Mouse (Mus musculus) left cerebral cortex, postnatal 36 days (tissue): ENCODE data around the gene Dop1a. TPM values are rescaled to one million over a fixed set of nuclear protein-coding genes. Genes with fewer than 3 reads are reported as not detected.
A peak's percentile ranks its signal among the peaks of the same experiment; 100 is the strongest.

Source experiments
- DNase-seq, 2 experiments: peaks; one replicate each; pipeline ENCODE4 v3.0.0; 2021 to 2022; ENCODE audit warnings: low spot score in 2 of 2, mixed read lengths in 1 of 2
- intact Hi-C: fragments of 180-260 bp; cut with DNase I; formaldehyde crosslinking; loops from one replicate; pipeline ENCODE4 v1.15.1; 2025
- total RNA-seq, 2 experiments: library from RNA; stranded (reverse); gene quantifications; 2 replicates each; pipeline ENCODE4 v1.2.3; 2021

Gene Dop1a
- 10 to 100 TPM; 52.6 to 60.9 TPM for total RNA-seq

DNA sequence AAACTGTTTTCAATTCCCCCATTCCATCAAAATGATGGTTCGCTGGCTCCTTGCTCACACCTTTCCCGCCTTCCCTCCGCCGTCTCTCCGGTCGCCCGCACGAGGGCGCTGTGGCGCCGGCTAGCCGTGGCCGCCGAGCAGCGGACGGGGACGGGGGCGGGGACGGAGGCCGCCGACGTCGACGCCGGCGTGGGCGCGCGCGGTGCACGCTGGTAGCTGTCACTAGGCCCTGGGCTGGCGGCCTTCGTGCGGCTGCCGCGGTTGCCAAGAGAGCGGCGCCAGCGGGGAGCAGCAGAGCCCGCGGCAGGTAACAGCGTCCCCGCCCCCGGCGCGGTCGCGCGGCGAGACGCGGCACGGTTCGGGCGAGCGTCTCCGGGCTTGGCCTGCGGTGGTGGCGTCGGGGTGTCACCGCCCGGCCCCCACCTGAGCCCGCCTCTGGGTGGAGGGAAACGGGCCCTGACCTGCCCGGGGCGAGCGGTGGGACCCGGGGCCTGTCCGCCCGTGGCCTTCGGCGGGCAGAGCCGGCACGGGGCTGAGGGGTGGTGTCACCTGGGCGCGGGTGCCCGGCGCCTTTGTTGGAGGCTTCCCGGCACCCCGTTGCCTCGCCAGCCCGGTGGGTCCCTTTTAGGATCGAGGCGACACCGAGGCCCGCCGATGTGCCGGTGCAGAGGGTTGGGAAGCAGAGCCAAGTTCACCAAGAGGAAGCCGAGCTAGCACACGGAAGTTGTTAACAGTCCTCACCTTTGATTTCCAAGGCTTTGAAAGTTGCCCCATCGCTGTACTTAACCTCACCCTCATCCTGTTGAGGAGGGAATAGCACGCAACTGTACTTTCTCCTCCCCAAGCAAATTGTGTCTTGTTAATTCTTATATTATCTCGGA lies at the start of gene Dop1a:
Dop1a (plus strand) TSS at position 165 of the 881 bp plus-strand sequence.
- DNase-seq: peak; percentile 90 to 92
- intact Hi-C loops: loop anchor here (10.0 kb wide), 1 partner anchor 278 kb away; the partner anchor contains the start of gene Prss35

DNA sequence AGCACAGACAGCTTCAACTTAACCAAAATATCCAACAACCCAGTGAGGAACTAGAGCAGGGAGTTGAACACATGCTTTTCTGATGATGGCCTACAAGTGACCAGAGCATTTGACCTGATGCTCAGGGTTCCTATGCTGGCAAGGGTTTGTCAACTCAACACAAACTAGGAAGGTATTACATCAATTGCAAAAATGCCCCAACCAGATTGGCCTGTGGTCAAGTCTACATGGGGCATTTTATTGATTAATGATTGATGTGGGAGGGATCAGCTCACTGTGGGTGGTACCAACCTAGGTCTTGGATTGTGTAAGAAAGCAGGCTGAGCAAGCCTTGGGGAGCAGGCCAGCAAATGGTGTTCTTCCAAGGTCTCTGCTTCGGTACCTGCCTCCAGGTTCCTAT lies 49.0 kb upstream of the Dop1a start:
- intact Hi-C loops: no loop called here
- no peak for DNase-seq

- intact Hi-C loops: no loop called here
- no peak for DNase-seq
Measured at GRCm38 (mm10) chr9:86419366-86419765, 47.6 kb upstream of the Dop1a start.

DNA sequence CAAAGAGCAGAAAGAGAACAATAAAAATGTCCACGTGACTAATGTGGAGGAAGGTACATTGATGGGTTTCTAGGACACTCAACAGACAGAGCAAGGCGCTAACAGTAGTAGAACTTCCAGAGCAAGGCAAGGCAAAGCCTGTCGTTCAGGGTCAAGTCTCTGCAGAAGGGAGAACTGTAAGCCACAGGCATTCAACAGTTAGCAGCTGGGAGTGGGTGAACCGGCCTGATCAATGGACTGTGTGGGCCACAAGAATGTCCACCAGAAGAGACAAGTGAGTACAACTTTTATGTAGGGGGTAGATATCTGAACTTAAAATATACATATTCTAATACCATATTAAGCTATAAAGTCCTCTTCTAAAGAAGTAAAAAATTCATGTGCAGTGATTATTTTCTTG lies 43.6 kb upstream of the Dop1a start:
- intact Hi-C loops: no loop called here
- no peak for DNase-seq

DNA sequence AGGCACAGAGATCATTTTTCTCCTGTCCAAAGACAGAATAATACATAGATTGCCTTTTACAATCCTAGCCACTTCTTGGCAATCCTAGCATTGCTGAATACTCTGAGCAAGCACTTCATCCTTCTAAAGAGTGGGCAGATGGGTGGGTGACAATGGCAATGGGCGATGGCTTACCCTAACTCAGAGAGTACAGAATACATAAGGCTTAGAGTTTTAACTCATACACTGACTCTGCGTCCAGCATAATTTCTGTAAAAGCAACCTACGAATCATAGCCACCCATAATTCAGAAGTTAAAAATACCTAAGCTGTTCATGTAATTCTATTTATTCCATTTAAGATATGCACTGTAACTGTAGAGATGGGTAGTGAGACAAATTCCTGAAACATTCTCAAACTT lies 31.4 kb upstream of the Dop1a start:
- intact Hi-C loops: loop anchor here (10.0 kb wide), 1 partner anchor 331 kb away; no protein-coding TSS in a partner anchor

GRCm38 (mm10) chr9:86436608-86437007 lies 30.3 kb upstream of the Dop1a start:
- intact Hi-C loops: loop anchor here (10.0 kb wide), 1 partner anchor 332 kb away; no protein-coding TSS in a partner anchor
- DNase-seq: no peak

More for the DNA sequence above, 31.4 kb upstream of the Dop1a start:
- DNase-seq: no peak

GRCm38 (mm10) chr9:86438337-86439009 lies 28.5 kb upstream of the Dop1a start:
- no peak for DNase-seq
- intact Hi-C loops: loop anchor here (10.0 kb wide), 1 partner anchor 334 kb away; no protein-coding TSS in a partner anchor

- intact Hi-C loops: loop anchor here (10.0 kb wide), 1 partner anchor 237 kb away; no protein-coding TSS in a partner anchor
- DNase-seq: no peak
Measured at GRCm38 (mm10) chr9:86442248-86442647, 24.7 kb upstream of the Dop1a start.

- DNase-seq: no peak
- intact Hi-C loops: loop anchor here (10.0 kb wide), 1 partner anchor 242 kb away; no protein-coding TSS in a partner anchor
Measured at GRCm38 (mm10) chr9:86446847-86447246, 20.1 kb upstream of the Dop1a start.

DNA sequence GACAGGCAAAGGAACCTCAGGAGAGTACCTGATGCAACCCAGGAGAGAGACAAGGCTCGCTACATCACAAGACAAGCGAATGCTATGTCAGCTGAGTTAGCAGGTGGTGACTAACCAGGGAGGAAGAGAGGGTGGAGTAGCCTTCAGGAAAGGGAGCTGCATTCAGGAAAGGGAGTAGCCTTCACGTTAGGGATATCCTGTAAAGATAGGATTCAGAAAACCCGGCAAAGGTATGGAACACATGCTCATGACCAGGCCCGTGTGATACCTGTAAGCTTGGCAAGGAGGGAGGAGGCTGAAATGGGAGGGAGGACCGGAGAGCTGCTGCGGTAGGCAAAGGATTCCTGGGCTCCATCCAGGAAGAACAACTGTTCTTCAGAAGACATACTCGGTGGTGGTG lies 19.5 kb upstream of the Dop1a start:
- intact Hi-C loops: loop anchor here (10.0 kb wide), 1 partner anchor 243 kb away; no protein-coding TSS in a partner anchor
- no peak for DNase-seq

- intact Hi-C loops: loop anchor here (10.0 kb wide), 1 partner anchor 245 kb away; no protein-coding TSS in a partner anchor
Measured at GRCm38 (mm10) chr9:86449581-86449980, 17.4 kb upstream of the Dop1a start.

DNA sequence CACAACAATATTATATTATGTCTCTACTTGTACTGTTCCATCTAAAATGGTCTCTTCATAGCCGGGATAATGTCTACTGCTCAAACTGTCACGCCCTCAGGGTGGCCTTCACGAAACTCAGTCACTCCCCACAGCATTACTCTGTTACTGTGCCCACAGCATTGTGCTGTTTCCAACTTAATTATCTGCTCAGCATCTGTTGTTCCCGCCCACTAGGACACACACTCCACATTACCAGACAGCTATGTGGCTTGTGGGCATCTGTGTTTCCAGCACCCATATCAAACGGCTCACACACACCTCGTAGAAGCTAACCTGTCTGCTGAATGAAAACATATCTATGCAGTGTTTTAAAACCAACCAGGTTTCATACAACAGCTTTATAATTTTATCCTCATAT lies 15.9 kb upstream of the Dop1a start:
- intact Hi-C loops: loop anchor here (1.0 to 5.0 kb wide), 2 partner anchors 609 to 672 kb away; partner anchors contain the start of gene Tpbg
- peak in 1 of 2 experiments; percentile 32 for DNase-seq

More at GRCm38 (mm10) chr9:86449581-86449980, 17.4 kb upstream of the Dop1a start:
- DNase-seq: peak; percentile 68 to 74

GRCm38 (mm10) chr9:86451617-86452016 lies 15.3 kb upstream of the Dop1a start:
- intact Hi-C loops: loop anchor here (1.0 to 5.0 kb wide), 2 partner anchors 609 to 672 kb away; partner anchors contain the start of gene Tpbg
- peak; percentile 70 to 76 for DNase-seq

DNA sequence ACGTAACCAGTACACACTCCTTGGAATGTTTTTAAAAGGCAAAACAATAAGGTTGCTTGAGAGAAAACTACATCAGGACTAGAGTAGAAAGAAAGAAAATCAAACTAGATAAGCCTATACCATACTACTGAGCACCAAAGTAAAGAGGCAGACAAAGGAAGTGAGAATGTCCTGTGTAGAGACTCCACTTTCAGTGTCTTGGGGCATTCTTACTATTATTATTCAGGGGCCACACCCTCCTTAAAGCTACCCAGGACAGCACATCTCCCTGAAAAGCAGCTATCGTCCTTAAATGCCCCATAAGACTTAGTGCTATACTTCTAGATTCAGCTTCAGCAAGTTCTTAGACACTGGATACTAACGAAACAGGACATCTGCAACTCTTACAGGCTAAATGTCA lies 13.3 kb upstream of the Dop1a start:
- intact Hi-C loops: loop anchor here (5.0 kb wide), 1 partner anchor 611 kb away; the partner anchor contains the start of gene Tpbg
- no peak for DNase-seq

DNA sequence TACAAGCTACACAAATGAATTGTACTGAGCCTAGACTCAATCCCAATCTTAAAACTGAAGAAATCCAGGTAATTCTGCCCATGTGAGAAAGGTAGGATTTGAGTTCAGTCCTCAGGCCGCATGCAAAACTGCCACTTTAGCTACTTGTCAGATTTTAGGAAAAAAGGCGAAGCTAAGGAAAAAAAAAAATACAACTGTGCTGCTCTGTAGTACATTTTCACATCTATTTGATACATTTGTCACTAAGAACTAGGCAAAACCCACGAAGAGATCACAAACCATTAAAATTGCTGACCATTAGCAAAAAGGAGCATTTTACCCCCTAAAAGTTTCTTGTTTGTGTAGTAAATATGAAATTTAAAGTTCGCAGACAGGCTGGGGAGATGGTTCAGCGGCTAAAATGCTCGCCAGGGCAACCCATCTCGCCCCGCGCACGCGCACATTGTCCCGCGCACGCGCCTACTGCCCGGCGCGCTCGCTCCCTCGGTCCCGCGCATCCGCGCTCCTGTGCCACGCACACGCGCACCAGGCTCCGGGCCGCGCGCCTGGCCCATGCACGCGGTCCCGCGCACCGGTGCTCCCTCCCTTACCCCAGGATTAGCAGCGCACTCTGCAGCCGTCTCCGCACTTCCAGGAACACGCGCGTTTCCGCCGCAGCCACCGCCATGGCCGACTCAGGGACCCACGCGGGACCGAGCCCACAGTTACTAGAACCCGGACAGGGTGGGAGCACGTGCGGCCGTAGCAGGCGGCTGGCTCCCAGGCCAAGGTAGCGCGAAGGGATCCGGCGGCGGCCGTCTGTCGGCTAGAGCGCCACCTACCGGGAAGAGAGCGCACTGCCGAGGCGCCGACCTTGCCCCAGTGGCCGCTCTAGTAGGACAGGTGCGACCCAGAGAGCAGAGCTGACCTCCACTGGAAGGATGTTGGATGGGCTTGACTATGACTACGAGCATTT lies 2.5 kb upstream of the Dop1a start, which contains the start of gene Ube2cbp:
Ube2cbp (minus strand) TSS at position 800 of the 955 bp plus-strand sequence.
- peak; percentile 89 to 91 for DNase-seq
- intact Hi-C loops: loop anchor here (2.0 to 10.0 kb wide), 2 partner anchors 108 to 280 kb away; partner anchors contain the start of gene Prss35

- intact Hi-C loops: no loop called here
- DNase-seq: no peak
Measured at GRCm38 (mm10) chr9:86475956-86476355, 9.0 kb downstream of the Dop1a start.

DNA sequence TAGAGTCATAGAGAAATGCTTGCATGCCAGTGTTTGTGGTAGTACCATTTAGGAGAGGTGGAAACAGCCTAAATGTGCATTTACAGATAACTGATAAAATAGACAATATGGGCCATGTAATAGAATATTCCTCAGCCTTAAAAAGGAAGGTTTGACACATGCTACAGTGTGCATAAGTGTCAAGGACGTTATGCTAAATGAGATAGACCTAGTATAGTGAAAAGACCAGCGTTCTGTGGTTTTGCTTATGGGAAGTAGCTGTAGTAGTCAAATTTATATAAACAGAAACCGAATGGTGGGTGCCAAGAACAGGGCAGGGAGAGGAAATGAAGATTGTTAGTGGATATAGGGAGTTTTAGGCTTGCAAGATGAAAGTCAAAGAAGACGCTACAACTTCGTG lies 9.8 kb downstream of the Dop1a start:
- no peak for DNase-seq
- intact Hi-C loops: no loop called here

- DNase-seq: no peak
- intact Hi-C loops: no loop called here
Measured at GRCm38 (mm10) chr9:86478414-86479093, 11.6 kb downstream of the Dop1a start.
